ENCODE assay signal across 16 mouse cellular contexts in genomic region chr10:119876721-119877120, GRCm38 (mm10).
DNase-seq lines count a peak whose midpoint lies in the region; TF ChIP-seq lines count a peak whose summit lies in the region.
"Had no signal": no experiment of that assay in that cellular context is flagged by ENCODE, and none has a peak within 500 bp of the region (broad histone marks: within the 10 kb centered on the region; RNA-seq: fewer than 3 reads in every experiment).

No protein-coding gene starts in this region.

- TF ChIP-seq POLR2A in CH12.LX (IDR thresholded peaks at IDR 0.05; ENCODE audit: low read depth, low read length): no peak

- in situ Hi-C loops in CH12.LX (cut with MboI; ENCODE audit: low pct_ligation_motif_present, low pct_unique_long_range_greater_than_20kb, low sequenced_read_pairs): no loop called here

- H3K36me3 ChIP-seq in CH12.LX (replicated peaks in 1 of 2; ENCODE audit: control insufficient read depth in 1 of 2, insufficient read depth in 1 of 2, low read length in 1 of 2): no peaks in the 10 kb centered on the region
- H3K36me3 ChIP-seq: embryonic facial prominence, embryonic 12.5 days; heart, embryonic 12.5 days; hindbrain, embryonic 15.5 days had no signal

- H3K9ac ChIP-seq in CH12.LX (ENCODE audit: insufficient read depth, low read depth): no peak overlapping the region
- H3K9ac ChIP-seq: embryonic facial prominence, embryonic 12.5 days; forebrain, embryonic 13.5 days; forebrain, postnatal 0 days; heart, embryonic 12.5 days; hindbrain, embryonic 15.5 days had no signal

- H3K27ac ChIP-seq in CH12.LX (ENCODE audit: insufficient read depth, low read depth): no peak overlapping the region
- H3K27ac ChIP-seq: embryonic facial prominence, embryonic 12.5 days; forebrain, embryonic 13.5 days; hindbrain, embryonic 15.5 days had no signal

- no peak overlapping the region for H3K4me3 ChIP-seq in CH12.LX (replicated peaks in 1 of 3; ENCODE audit: low read depth in 2 of 3, low read length in 2 of 3, poor library complexity in 1 of 3)
- H3K4me3 ChIP-seq: embryonic facial prominence, embryonic 12.5 days; forebrain, embryonic 13.5 days; heart, embryonic 12.5 days; hindbrain, embryonic 15.5 days had no signal

- no peaks in the 10 kb centered on the region for H3K9me3 ChIP-seq in CH12.LX (replicated peaks; ENCODE audit: low read length)
- H3K9me3 ChIP-seq: embryonic facial prominence, embryonic 12.5 days; forebrain, embryonic 13.5 days; heart, embryonic 12.5 days; hindbrain, embryonic 15.5 days had no signal

- TF ChIP-seq RAD21 in CH12.LX (IDR thresholded peaks at IDR 0.05; ENCODE audit: low read depth, low read length): no peak

- dilution Hi-C loops in CH12.LX (cut with MboI; ENCODE audit: extremely low pct_ligation_motif_present, extremely low pct_unique_long_range_greater_than_20kb, low sequenced_read_pairs): no loop called here

- H3K4me1 ChIP-seq in CH12.LX (ENCODE audit: control insufficient read depth in 1 of 2, insufficient read depth in 2 of 2): no peaks in the 10 kb centered on the region

- no peak for TF ChIP-seq EP300 in CH12.LX (IDR thresholded peaks at IDR 0.05; ENCODE audit: low read length)

- no peaks in the 10 kb centered on the region for H3K79me2 ChIP-seq in CH12.LX (replicated peaks; ENCODE audit: control insufficient read depth, extremely low read depth, insufficient read depth, poor library complexity, severe bottlenecking)

- no peaks in the 10 kb centered on the region for H3K27me3 ChIP-seq in CH12.LX (replicated peaks)
- H3K27me3 ChIP-seq: embryonic facial prominence, embryonic 12.5 days; forebrain, embryonic 13.5 days; heart, embryonic 12.5 days; hindbrain, embryonic 15.5 days had no signal

- DNase-seq in 3T3-L1 (ENCODE audit: low read depth, low spot score) (peak; percentile 80), CH12.LX (ENCODE audit: extremely low read depth) (no peak)
- peak; percentile 47 for DNase-seq in brain, adult 2 months (ENCODE audit: low read depth, low spot score)
- DNase-seq in kidney, adult 9 months: no peak
- no peak for DNase-seq in retina, postnatal 1 day
- DNase-seq in gastrocnemius, adult 8-10 months (ENCODE audit: low spot score in 2 of 2): no peak
- DNase-seq: adrenal gland, postnatal 36 days; cerebellum, adult 11 months; cerebellum, adult 8-10 months; cerebellum, postnatal 14 days; forebrain, postnatal 0 days; gastrocnemius, postnatal 25 days had no signal

- H3K4me2 ChIP-seq in CH12.LX (ENCODE audit: insufficient read depth, low read depth, poor library complexity, severe bottlenecking): peak overlapping the region; percentile 31
- H3K4me2 ChIP-seq: embryonic facial prominence, embryonic 12.5 days; forebrain, embryonic 13.5 days; heart, embryonic 12.5 days; hindbrain, embryonic 15.5 days had no signal

- no peak for TF ChIP-seq CTCF in CH12.LX (conservative IDR thresholded peaks at IDR 0.05 in 1 of 2, IDR thresholded peaks at IDR 0.05 in 1 of 2; ENCODE audit: low read depth in 2 of 2, low read length in 2 of 2)

TF ChIP-seq in CH12.LX, 34 proteins besides CTCF, POLR2A, EP300 and RAD21:
- no peak for TF ChIP-seq NRF1 (IDR thresholded peaks at IDR 0.05; ENCODE audit: low read depth, low read length)
- TF ChIP-seq BHLHE40 (IDR thresholded peaks at IDR 0.05; ENCODE audit: low read depth, low read length): no peak
- TF ChIP-seq ELF1 (IDR thresholded peaks at IDR 0.05; ENCODE audit: low read depth, low read length): no peak
- TF ChIP-seq IRF4 (IDR thresholded peaks at IDR 0.05; ENCODE audit: low read depth, low read length): no peak
- TF ChIP-seq PAX5 (IDR thresholded peaks at IDR 0.05; ENCODE audit: low read length): no peak
- no peak for TF ChIP-seq TCF12 (IDR thresholded peaks at IDR 0.05; ENCODE audit: low read depth, low read length)
- TF ChIP-seq ZNF384 (IDR thresholded peaks at IDR 0.05; ENCODE audit: low read depth, low read length): no peak
- TF ChIP-seq MAZ (IDR thresholded peaks at IDR 0.05; ENCODE audit: low read depth, low read length): no peak
- TF ChIP-seq ZMIZ1 (IDR thresholded peaks at IDR 0.05; ENCODE audit: low read depth, low read length): no peak

Comparison
In these comparisons a context has a peak if more than half of its experiments do, and no peak if none do; other contexts are left out.
1. DNase-seq: peak in 3T3-L1 (single experiment) and brain, adult 2 months (single experiment); none in CH12.LX (single experiment), kidney, adult 9 months (single experiment), retina, postnatal 1 day (single experiment) and gastrocnemius, adult 8-10 months (0 of 2).